Mouse (Mus musculus) ES-E14 (cell line): ENCODE results near the gene Pde4d. TPM values are rescaled to one million over a fixed set of nuclear protein-coding genes. Genes with fewer than 3 reads are reported as not detected.

Experiments
- DNase-seq: peaks from one replicate; pipeline ENCODE4 v3.0.0-alpha.2; 2013; ENCODE audit warnings: low read depth, low spot score
- H3K27ac ChIP-seq: 2 replicates; pipeline ENCODE4 v1.5.1; 2012; ENCODE audit warnings: low read depth, mild to moderate bottlenecking, low read length, moderate library complexity, mixed read lengths; ENCODE audit not compliant: poor library complexity, insufficient read depth, severe bottlenecking
- H3K36me3 ChIP-seq: 2 replicates; pipeline ENCODE4 v1.6.1; 2012; ENCODE audit warnings: mild to moderate bottlenecking, low read length, moderate library complexity, mixed read lengths; ENCODE audit not compliant: control insufficient read depth, poor library complexity, insufficient read depth, severe bottlenecking
- H3K4me1 ChIP-seq, 2 experiments: fragments of 150-350 bp in 1 of 2; sonication (generic) in 1 of 2; 2 replicates each; pipeline ENCODE4 v1.6.1; 2012; ENCODE audit warnings: low read length in 2 of 2, mild to moderate bottlenecking in 1 of 2, mixed read lengths in 1 of 2; ENCODE audit not compliant: control insufficient read depth in 2 of 2, insufficient read depth in 2 of 2, poor library complexity in 1 of 2
- H3K4me3 ChIP-seq, 2 experiments: fragments of 150-350 bp in 1 of 2; sonication (generic) in 1 of 2; 2 replicates each; pipeline ENCODE4 v1.5.1; 2012; ENCODE audit warnings: low read length in 2 of 2, low read depth in 1 of 2, mild to moderate bottlenecking in 1 of 2, mixed read lengths in 1 of 2; ENCODE audit not compliant: insufficient read depth in 1 of 2, poor library complexity in 1 of 2, severe bottlenecking in 1 of 2
- H3K9ac ChIP-seq: 2 replicates; pipeline ENCODE4 v1.6.1; 2012; ENCODE audit warnings: low read depth, mild to moderate bottlenecking, low read length, mixed read lengths; ENCODE audit not compliant: poor library complexity, insufficient read depth, severe bottlenecking
- H3K9me3 ChIP-seq: fragments of 150-350 bp; sonication (generic); 2 replicates; pipeline ENCODE4 v1.6.1; 2012; ENCODE audit warnings: low read depth, mild to moderate bottlenecking, low read length; ENCODE audit not compliant: control insufficient read depth, insufficient read depth
- CHD2 ChIP-seq: IDR thresholded peaks from 2 replicates; pipeline ENCODE4 v1.6.1; 2014; ENCODE audit warnings: mild to moderate bottlenecking, low read depth, low read length, inconsistent platforms
- HCFC1 ChIP-seq: IDR thresholded peaks from 2 replicates; pipeline ENCODE4 v1.6.1; 2012; ENCODE audit warnings: low read length, inconsistent platforms, borderline replicate concordance; ENCODE audit not compliant: insufficient read depth
- MAFK ChIP-seq: IDR thresholded peaks from 2 replicates; pipeline ENCODE4 v1.6.1; 2014; ENCODE audit warnings: mild to moderate bottlenecking, low read depth, low read length, inconsistent platforms; ENCODE audit not compliant: insufficient read depth
- ZC3H11A ChIP-seq: IDR thresholded peaks from 2 replicates; pipeline ENCODE4 v1.6.1; 2012; ENCODE audit warnings: low read depth, mild to moderate bottlenecking, inconsistent platforms, low read length, borderline replicate concordance
- ZNF384 ChIP-seq: IDR thresholded peaks from 2 replicates; pipeline ENCODE4 v1.6.1; 2012; ENCODE audit warnings: low read depth, low read length, inconsistent platforms
- in situ Hi-C, 2 experiments: fragments of 600-800 bp; cut with MboI; formaldehyde crosslinking; loops; one replicate each; pipeline ENCODE4 v1.15.1; 2025; ENCODE audit warnings: low sequenced_read_pairs in 2 of 2, inconsistent platforms in 1 of 2; ENCODE audit not compliant: unreplicated experiment in 2 of 2
- total RNA-seq: library from RNA; depleted of rRNA; stranded (reverse); fragments of 300-350 nt; gene quantifications from 2 replicates; pipeline ENCODE4 v1.2.3, GENCODE M21; 2012

The Pde4d gene
- total RNA-seq, 1 experiment: 10.4 TPM

DNA sequence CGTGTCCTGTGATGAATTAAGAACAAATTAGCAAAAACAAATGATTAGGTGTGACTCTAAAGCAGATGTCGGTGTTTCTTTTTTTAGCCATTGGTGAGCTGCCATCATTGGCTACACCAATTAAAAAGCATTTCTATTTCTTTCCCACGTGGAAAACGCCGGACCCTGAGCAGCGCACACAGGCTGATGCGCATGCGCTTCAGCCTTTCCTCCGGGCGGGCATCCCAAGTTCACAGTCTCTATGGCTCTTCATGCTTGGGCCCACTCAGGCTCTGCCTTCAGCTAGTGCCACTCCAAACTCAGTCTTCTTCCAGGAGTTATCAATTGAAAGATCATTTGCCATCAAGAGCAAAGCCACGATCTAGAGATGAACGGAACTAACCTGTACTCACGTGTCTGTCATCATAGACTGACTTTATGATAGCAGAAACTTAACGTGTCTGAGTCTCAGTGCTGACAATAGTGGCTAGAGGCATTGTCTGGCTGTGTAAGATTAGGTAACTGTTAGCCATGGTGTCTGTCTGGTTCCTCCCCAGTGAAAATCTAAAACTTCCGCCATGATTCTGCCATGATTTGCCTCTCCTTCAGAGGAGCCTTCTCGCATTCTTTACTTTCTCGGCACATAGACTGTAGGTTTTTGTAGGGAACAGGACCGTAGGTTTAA, 1175.8 kb downstream of the Pde4d start:
- H3K27ac ChIP-seq: no peak overlapping the region
- H3K4me3 ChIP-seq: peak overlapping the region in 1 of 2 experiments; percentile 18; a peak in 1 of 4 replicates
- H3K9me3 ChIP-seq: no peaks in the 10 kb centered on the region
- H3K36me3 ChIP-seq: no peaks in the 10 kb centered on the region
- H3K9ac ChIP-seq: no peak overlapping the region
- in situ Hi-C loops: no loop called here
- TF ChIP-seq CHD2 (no peak), MAFK (no peak), ZC3H11A (no peak), HCFC1 (no peak), ZNF384 (no peak)
- H3K4me1 ChIP-seq: peaks cover 4 to 8% of the 10 kb centered on the region in 2 experiments; a peak in 3 of 4 replicates
- DNase-seq: no peak

DNA sequence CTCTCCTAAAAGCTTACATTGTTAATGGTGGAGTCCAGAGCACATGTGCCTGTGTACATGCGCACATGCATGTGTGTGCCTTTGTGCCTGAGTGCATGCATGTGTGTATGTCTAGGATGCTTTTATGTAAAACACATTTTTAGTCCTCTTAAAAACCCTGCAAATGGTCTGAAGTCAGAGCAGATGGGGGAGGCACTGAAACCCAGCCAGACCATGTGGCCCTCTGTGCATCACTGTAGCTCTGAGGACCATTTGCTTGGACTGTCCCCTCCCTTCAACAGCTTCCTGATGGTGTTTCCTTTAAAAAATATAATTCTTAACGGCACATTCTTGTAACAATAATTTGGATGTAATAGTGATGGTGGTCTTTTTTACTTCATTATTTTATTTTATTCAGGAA, 1177.5 kb downstream of the Pde4d start:
- no peak overlapping the region for H3K27ac ChIP-seq
- in situ Hi-C loops: no loop called here
- H3K9ac ChIP-seq: no peak overlapping the region
- H3K4me3 ChIP-seq: no peak overlapping the region
- no peaks in the 10 kb centered on the region for H3K9me3 ChIP-seq
- peaks cover 14 to 17% of the 10 kb centered on the region in 2 experiments for H3K4me1 ChIP-seq
- H3K36me3 ChIP-seq: no peaks in the 10 kb centered on the region
- TF ChIP-seq ZNF384 (no peak), HCFC1 (no peak), CHD2 (no peak), ZC3H11A (no peak), MAFK (no peak)
- no peak for DNase-seq

DNA sequence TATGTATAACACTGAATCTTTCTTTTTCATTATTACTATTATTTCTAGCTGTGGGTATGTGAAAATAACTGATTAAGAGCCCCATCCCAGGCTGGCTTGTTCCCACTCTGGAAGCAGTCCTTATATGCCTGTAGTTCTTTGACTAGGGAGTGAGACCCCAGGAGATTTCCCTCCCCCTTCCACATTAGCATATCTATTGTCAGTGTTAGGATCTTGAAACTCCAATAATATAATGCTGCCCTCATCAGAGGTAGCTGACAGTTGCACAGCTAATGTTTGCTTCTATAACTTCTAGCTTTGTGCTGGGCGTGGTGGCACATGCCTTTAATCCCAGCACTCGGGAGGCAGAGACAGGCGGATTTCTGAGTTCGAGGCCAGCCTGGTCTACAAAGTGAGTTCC, 1178.9 kb downstream of the Pde4d start:
- H3K4me3 ChIP-seq: no peak overlapping the region

DNA sequence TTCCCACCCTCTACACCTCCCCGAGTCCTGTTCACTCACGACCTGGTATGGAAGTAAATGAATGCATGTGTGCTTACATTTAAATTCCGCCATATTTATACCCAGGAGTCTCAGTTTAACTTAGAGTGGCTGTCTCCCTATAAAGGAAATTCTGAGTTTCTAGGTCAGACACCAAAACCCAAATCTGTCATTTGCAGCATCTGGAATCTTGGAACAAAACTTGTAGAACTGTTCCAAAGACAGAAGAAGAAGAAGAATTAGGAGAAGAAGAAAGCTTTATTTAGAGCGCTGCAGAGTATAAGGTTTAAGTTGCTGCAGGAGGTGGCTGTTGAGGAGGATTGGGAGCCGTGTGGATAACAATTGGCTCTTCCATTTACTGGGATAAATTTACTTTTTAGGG, 1179.5 kb downstream of the Pde4d start:
- Histone ChIP-seq H3K9me3 (no peaks in the 10 kb centered on the region), H3K27ac (no peak overlapping the region), H3K4me3 (no peak overlapping the region), H3K36me3 (no peaks in the 10 kb centered on the region), H3K4me1 (peaks cover 16 to 20% of the 10 kb centered on the region in 2 experiments), H3K9ac (no peak overlapping the region)
- in situ Hi-C loops: no loop called here
- DNase-seq: no peak
- TF ChIP-seq ZNF384: no peak
- TF ChIP-seq MAFK: no peak
- TF ChIP-seq ZC3H11A: no peak
- no peak for TF ChIP-seq HCFC1
- TF ChIP-seq CHD2: no peak

More for the DNA sequence above, 1178.9 kb downstream of the Pde4d start:
- in situ Hi-C loops: no loop called here
- no peaks in the 10 kb centered on the region for H3K36me3 ChIP-seq
- H3K4me1 ChIP-seq: peaks cover 14 to 19% of the 10 kb centered on the region in 2 experiments
- H3K27ac ChIP-seq: no peak overlapping the region; the same call in 1 of the 2 replicates
- TF ChIP-seq MAFK: no peak
- TF ChIP-seq ZNF384: peak; percentile 2
- no peak for DNase-seq
- no peak overlapping the region for H3K9ac ChIP-seq
- no peaks in the 10 kb centered on the region for H3K9me3 ChIP-seq
